In the genomic region with DNA sequence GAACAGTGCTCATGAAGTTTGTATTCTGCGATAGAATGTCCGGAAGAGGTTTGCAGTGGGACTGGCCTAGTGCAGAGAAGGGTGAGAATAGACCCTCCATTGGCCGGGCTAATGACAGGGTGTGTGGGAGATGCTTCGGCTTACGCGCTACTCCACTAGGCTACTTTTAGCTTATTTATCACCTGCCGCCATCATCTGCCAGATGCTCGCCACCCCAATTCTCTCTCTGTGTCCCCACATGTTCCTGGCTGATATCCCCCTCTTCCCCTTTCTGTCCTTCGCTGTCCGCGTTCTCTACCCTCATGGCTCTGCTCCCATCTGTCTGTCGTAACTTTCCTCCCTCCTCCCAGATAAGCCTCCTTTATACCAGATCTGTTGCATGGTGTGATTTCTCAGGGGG, we compare ENCODE assay signal across 18 mouse cellular contexts. TPM values are rescaled to one million over a fixed set of nuclear protein-coding genes. Genes with fewer than 3 reads are reported as not detected.
DNase-seq lines count a peak whose midpoint lies in the region; ATAC-seq and TF ChIP-seq lines count a peak whose summit lies in the region.
"Had no signal": no experiment of that assay in that cellular context is flagged by ENCODE, and none has a peak within 500 bp of the region (broad histone marks: within the 10 kb centered on the region; RNA-seq: fewer than 3 reads in every experiment).

No protein-coding gene starts in this region.

- H3K27me3 ChIP-seq in liver, embryonic 13.5 days: no peaks in the 10 kb centered on the region
- H3K27me3 ChIP-seq in liver, embryonic 11.5 days (replicated peaks; ENCODE audit: control insufficient read depth, insufficient read depth, low read length): no peaks in the 10 kb centered on the region
- no peaks in the 10 kb centered on the region for H3K27me3 ChIP-seq in cerebellum, adult 2 months (ENCODE audit: control insufficient read depth, insufficient read depth, low read length)
- H3K27me3 ChIP-seq: CH12.LX; embryonic facial prominence, embryonic 12.5 days; forebrain, embryonic 15.5 days; heart, embryonic 13.5 days; hindbrain, embryonic 15.5 days had no signal

- DNase-seq in liver, embryonic 13.5 days: no peak
- DNase-seq in liver, embryonic 11.5 days (ENCODE audit: low spot score): no peak
- peak; percentile 14 for DNase-seq in thymus, postnatal 4 days
- DNase-seq in thymus, postnatal 0 days (ENCODE audit: low spot score): no peak
- DNase-seq in induced T-regulatory cell, adult 2 months (ENCODE audit: low read depth): peak; percentile 4
- no peak for DNase-seq in urinary bladder, postnatal 36 days (ENCODE audit: low spot score in 2 of 2)
- no peak for DNase-seq in cerebellum, adult 2 months
- DNase-seq: adrenal gland, adult 8-10 months; adrenal gland, postnatal 36 days; cerebellum, adult 8-10 months; cerebellum, postnatal 14 days; gastrocnemius, postnatal 10 days; heart, postnatal 36 days had no signal

- TF ChIP-seq CTCF in cerebellum, adult 2 months (IDR thresholded peaks at IDR 0.05; ENCODE audit: borderline replicate concordance, insufficient read depth, low read depth, low read length): no peak

- H3K36me3 ChIP-seq in liver, embryonic 13.5 days: no peaks in the 10 kb centered on the region
- no peaks in the 10 kb centered on the region for H3K36me3 ChIP-seq in liver, embryonic 11.5 days (ENCODE audit: control insufficient read depth, insufficient read depth, low read length)
- H3K36me3 ChIP-seq: embryonic facial prominence, embryonic 12.5 days; forebrain, embryonic 15.5 days; heart, embryonic 13.5 days; hindbrain, embryonic 15.5 days had no signal

- 0 out of 2 replicates have a peak, but pooled peaks have one; percentile 31 for ATAC-seq in liver, embryonic 13.5 days (ENCODE audit: low read depth)
- no peak for ATAC-seq in liver, embryonic 11.5 days (replicated peaks; ENCODE audit: low FRiP score)
- ATAC-seq: forebrain, embryonic 15.5 days had no signal

- 33% methylated on average over 12 of the region's 12 CpGs for WGBS in liver, embryonic 13.5 days (ENCODE audit: insufficient replicate concordance)
- 62% methylated on average over 12 of the region's 12 CpGs for WGBS in liver, embryonic 11.5 days
- WGBS in cerebellum, adult 2 months: 94% methylated on average over 12 of the region's 12 CpGs

- no peak overlapping the region for H3K9ac ChIP-seq in liver, embryonic 13.5 days
- H3K9ac ChIP-seq in liver, embryonic 11.5 days (ENCODE audit: low read depth, low read length): no peak overlapping the region
- H3K9ac ChIP-seq: embryonic facial prominence, embryonic 12.5 days; forebrain, embryonic 15.5 days; heart, embryonic 13.5 days; hindbrain, embryonic 15.5 days had no signal

- H3K4me1 ChIP-seq in liver, embryonic 13.5 days (replicated peaks): no peaks in the 10 kb centered on the region
- H3K4me1 ChIP-seq in liver, embryonic 11.5 days (replicated peaks; ENCODE audit: control insufficient read depth, insufficient read depth, low read length): no peaks in the 10 kb centered on the region
- H3K4me1 ChIP-seq in cerebellum, adult 2 months (ENCODE audit: control insufficient read depth, insufficient read depth, low read length): no peaks in the 10 kb centered on the region

- H3K9me3 ChIP-seq in liver, embryonic 13.5 days (replicated peaks): no peaks in the 10 kb centered on the region; the same call in 1 of the 2 replicates
- H3K9me3 ChIP-seq in liver, embryonic 11.5 days (ENCODE audit: control insufficient read depth, low read length): no peaks in the 10 kb centered on the region
- H3K9me3 ChIP-seq: embryonic facial prominence, embryonic 12.5 days; forebrain, embryonic 15.5 days; heart, embryonic 13.5 days; hindbrain, embryonic 15.5 days had no signal

- no peak overlapping the region for H3K4me2 ChIP-seq in liver, embryonic 13.5 days
- H3K4me2 ChIP-seq in liver, embryonic 11.5 days: no peak overlapping the region
- H3K4me2 ChIP-seq: embryonic facial prominence, embryonic 12.5 days; forebrain, embryonic 15.5 days; heart, embryonic 13.5 days; hindbrain, embryonic 15.5 days had no signal

- H3K4me3 ChIP-seq in liver, embryonic 13.5 days (replicated peaks): no peak overlapping the region
- no peak overlapping the region for H3K4me3 ChIP-seq in liver, embryonic 11.5 days (ENCODE audit: low read depth, low read length)
- H3K4me3 ChIP-seq in cerebellum, adult 2 months (replicated peaks; ENCODE audit: insufficient read depth, low read depth, low read length): no peak overlapping the region
- H3K4me3 ChIP-seq: embryonic facial prominence, embryonic 12.5 days; forebrain, embryonic 15.5 days; heart, embryonic 13.5 days; hindbrain, embryonic 15.5 days had no signal

- no peak overlapping the region for H3K27ac ChIP-seq in liver, embryonic 13.5 days
- no peak overlapping the region for H3K27ac ChIP-seq in liver, embryonic 11.5 days (ENCODE audit: low read depth, low read length)
- H3K27ac ChIP-seq in cerebellum, adult 2 months (ENCODE audit: insufficient read depth, low read length): no peak overlapping the region
- H3K27ac ChIP-seq: forebrain, embryonic 15.5 days; heart, embryonic 13.5 days; hindbrain, embryonic 15.5 days had no signal

- no peak for TF ChIP-seq POLR2A in cerebellum, adult 2 months (IDR thresholded peaks at IDR 0.05; ENCODE audit: borderline replicate concordance, insufficient read depth, low read length)

RNA-seq across cellular contexts. Expression of a gene that starts 50.1 kb away (rescaled TPM):
- polyA plus RNA-seq in liver, embryonic 13.5 days (2015; fragmentation: Nextera tagmentation; extraction: Ambion mirVana): 10.7 and 13.9 TPM in 2 replicates
- 26.3 and 33.4 TPM in 2 replicates for polyA plus RNA-seq in liver, embryonic 11.5 days (2014; fragmentation: Nextera tagmentation; extraction: Ambion mirVana)
- 32.8 and 34.7 TPM in 2 replicates for polyA plus RNA-seq in thymus, postnatal 0 days (2015; fragmentation: Nextera tagmentation; extraction: Ambion mirVana)
- 15.5 and 16.2 TPM in 2 replicates for polyA plus RNA-seq in cerebellum, adult 2 months (2012; rRNA removed)

Comparison
In these comparisons a context has a peak if more than half of its experiments do, and no peak if none do; other contexts are left out.
1. DNase-seq: peak in thymus, postnatal 4 days (single experiment) and induced T-regulatory cell, adult 2 months (single experiment); none in liver, embryonic 13.5 days (single experiment), liver, embryonic 11.5 days (single experiment), thymus, postnatal 0 days (single experiment), urinary bladder, postnatal 36 days (0 of 2) and cerebellum, adult 2 months (0 of 2).